Mouse (Mus musculus): Measurements from ENCODE around the gene Rrm1. TPM values are rescaled to one million over a fixed set of nuclear protein-coding genes. Genes with fewer than 3 reads are reported as not detected.

The Rrm1 gene
- polyA plus RNA-seq, 1 experiment from 2014 or later = 115 TPM

DNA sequence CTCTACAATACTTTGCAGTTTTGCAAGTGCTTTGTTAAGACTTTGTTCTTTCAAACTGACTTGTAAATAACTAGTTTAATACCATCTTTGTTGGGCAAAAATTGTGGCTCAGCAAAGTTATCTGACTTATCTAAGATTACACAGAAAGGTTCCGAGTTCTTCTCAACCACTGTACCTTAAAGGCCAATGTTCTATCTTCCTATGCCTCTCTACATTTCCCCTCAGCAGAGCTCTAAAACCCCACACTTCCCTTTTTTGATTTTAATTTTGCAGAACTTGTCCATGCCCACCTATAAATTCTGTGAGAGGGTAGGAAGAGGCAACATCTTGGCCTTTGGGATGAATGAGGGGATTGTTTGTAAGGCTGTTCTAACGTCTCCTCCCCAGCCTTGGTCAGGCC lies 7.2 kb upstream of the Rrm1 start:
- Histone ChIP-seq H3K4me1 (no peaks in the 10 kb centered on the region), H3K4me2 (replicated peaks) (no peak overlapping the region), H3K27me3 (replicated peaks) (0 out of 2 replicates have a peak, but pooled peaks cover 6% of the 10 kb centered on the region), H3K4me3 (no peak overlapping the region), H3K9ac (no peak overlapping the region), H3K27ac (no peak overlapping the region), H3K9me3 (no peaks in the 10 kb centered on the region), H3K36me3 (no peaks in the 10 kb centered on the region; the same call in 1 of the 2 replicates)
- ATAC-seq (ENCODE audit: low FRiP score, low read depth) = no peak
- 79% methylated on average over 2 of the region's 2 CpGs for WGBS

DNA sequence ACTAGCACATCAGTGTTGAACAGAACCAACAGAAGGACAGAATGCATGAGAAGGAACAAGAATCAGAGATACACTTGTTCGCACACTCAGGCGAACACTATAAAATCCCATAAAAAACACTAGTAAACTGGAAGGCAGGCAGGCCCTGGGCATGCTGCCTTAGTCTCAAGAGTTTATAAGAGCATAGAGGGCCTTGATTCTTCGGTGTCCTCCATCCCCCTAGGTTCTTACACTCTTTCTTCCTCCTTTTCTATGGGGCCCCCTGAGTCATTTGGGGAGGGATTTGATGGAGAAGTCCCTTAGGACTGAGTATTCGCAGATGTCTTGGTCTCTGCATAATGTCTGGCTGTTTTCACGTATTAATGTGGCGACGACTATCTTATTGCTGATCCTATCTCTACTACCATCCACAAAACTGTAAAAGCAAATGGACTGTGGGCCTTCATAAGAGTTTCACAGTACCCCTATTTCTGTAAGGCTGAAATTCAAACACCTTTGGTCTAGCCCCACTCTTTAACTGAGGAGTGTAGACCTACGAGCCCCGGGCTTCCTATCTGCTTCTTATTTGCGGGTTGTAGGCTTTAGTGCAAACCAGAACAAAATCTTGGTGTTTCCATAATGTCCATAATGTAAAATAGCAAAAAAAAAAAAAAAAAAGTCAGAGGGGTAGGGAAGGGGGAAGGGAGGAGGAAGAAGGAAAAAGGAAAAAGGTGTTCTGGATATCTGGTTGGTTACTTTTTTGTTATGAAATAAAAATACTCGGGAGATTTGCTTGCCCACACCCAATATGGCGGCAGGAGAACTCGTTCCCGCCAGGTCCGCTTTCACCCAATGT lies 456 bp upstream of the Rrm1 start:
- H3K27ac ChIP-seq = no peak overlapping the region

DNA sequence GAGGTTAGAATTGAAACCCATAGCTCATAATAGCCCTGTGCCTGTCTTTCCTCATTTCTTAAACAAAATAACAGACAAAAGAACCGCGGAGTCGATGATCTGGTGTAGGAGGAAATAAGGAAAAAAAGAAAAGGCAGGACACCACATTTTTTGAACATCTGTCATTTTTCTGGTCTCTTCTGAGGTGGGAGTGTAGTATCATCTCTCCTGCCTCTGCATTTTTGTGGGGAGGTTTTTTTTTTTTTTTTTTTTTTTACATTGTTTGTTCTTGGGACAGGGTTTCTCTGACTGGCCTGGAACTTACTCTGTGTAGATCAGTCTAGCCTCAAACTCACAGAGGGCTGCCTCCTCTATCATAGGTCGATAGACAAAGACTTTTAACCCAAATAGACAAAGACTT lies 937 bp downstream of the Rrm1 start:
- Histone ChIP-seq H3K9me3 (no peaks in the 10 kb centered on the region), H3K4me2 (replicated peaks) (peak overlapping the region; percentile 78), H3K4me1 (peaks cover 12% of the 10 kb centered on the region; the same call in 1 of the 2 replicates), H3K27ac (no peak overlapping the region), H3K27me3 (replicated peaks) (0 out of 2 replicates have a peak, but pooled peaks cover 6% of the 10 kb centered on the region), H3K4me3 (peak overlapping the region; percentile 89), H3K9ac (peak overlapping the region; percentile 81), H3K36me3 (peaks cover 27% of the 10 kb centered on the region)
- WGBS = 3% methylated on average over 4 of the region's 4 CpGs
- no peak for ATAC-seq (ENCODE audit: low FRiP score, low read depth)

More for the DNA sequence above, 456 bp upstream of the Rrm1 start:
- Histone ChIP-seq H3K4me1 (peaks cover 12% of the 10 kb centered on the region; the same call in 1 of the 2 replicates), H3K4me3 (peak overlapping the region; percentile 89; the same call in 1 of the 2 replicates), H3K36me3 (peaks cover 15% of the 10 kb centered on the region), H3K27me3 (replicated peaks) (0 out of 2 replicates have a peak, but pooled peaks cover 6% of the 10 kb centered on the region), H3K9me3 (no peaks in the 10 kb centered on the region), H3K9ac (no peak overlapping the region), H3K4me2 (replicated peaks) (peak overlapping the region; percentile 78)
- 54% methylated on average over 15 of the region's 15 CpGs for WGBS
- peak; percentile 1; the same call in 1 of the 2 replicates for ATAC-seq (ENCODE audit: low FRiP score, low read depth)

DNA sequence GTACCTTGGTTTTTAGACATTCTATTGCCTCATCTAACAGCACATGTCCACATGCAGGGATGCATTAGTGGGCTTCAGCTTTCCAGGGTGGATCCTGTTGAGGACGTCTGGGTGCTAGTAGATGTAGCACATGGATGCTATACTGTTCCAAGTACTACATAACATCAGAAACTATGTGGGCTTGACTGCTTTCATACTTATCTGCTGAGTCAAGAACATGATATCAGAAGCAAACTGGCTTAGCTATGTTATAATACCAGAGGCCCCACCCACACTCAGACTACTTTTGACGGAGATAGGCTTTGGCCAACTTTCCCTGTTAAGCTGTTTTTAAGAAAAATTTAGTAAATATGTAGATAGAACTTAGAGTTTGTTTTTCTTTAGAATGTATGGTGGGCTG lies 2.8 kb downstream of the Rrm1 start:
- Histone ChIP-seq H3K4me3 (no peak overlapping the region), H3K9me3 (no peaks in the 10 kb centered on the region), H3K9ac (no peak overlapping the region), H3K27ac (no peak overlapping the region), H3K4me2 (replicated peaks) (no peak overlapping the region), H3K27me3 (replicated peaks) (no peaks in the 10 kb centered on the region), H3K36me3 (peaks cover 39% of the 10 kb centered on the region), H3K4me1 (peaks cover 12% of the 10 kb centered on the region; the same call in 1 of the 2 replicates)
- no peak for ATAC-seq (ENCODE audit: low FRiP score, low read depth)
- 92% methylated on average over 2 of the region's 2 CpGs for WGBS

DNA sequence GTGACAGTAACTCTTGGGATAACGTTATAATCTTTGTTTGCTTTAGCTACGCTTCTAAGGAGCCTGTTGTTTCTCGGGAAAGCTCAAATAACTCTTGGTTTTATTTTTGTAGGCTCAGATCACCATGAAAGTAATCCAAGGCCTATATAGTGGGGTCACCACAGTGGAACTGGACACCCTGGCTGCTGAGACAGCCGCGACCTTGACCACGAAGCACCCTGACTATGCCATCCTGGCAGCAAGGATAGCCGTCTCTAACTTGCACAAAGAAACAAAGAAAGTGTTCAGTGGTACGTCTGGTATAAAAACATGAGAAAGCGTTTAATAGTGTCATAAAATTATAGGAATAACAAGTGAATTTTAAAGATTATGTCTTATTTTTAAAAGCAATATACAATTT lies 4.9 kb downstream of the Rrm1 start:
- H3K36me3 ChIP-seq = peaks cover 58% of the 10 kb centered on the region
- 93% methylated on average over 9 of the region's 9 CpGs for WGBS
- H3K27ac ChIP-seq = no peak overlapping the region
- H3K27me3 ChIP-seq (replicated peaks) = no peaks in the 10 kb centered on the region
- H3K9me3 ChIP-seq = no peaks in the 10 kb centered on the region
- no peak overlapping the region for H3K9ac ChIP-seq
- peaks cover 12% of the 10 kb centered on the region; the same call in 1 of the 2 replicates for H3K4me1 ChIP-seq
- no peak for ATAC-seq (ENCODE audit: low FRiP score, low read depth)
- no peak overlapping the region for H3K4me3 ChIP-seq
- H3K4me2 ChIP-seq (replicated peaks) = no peak overlapping the region

DNA sequence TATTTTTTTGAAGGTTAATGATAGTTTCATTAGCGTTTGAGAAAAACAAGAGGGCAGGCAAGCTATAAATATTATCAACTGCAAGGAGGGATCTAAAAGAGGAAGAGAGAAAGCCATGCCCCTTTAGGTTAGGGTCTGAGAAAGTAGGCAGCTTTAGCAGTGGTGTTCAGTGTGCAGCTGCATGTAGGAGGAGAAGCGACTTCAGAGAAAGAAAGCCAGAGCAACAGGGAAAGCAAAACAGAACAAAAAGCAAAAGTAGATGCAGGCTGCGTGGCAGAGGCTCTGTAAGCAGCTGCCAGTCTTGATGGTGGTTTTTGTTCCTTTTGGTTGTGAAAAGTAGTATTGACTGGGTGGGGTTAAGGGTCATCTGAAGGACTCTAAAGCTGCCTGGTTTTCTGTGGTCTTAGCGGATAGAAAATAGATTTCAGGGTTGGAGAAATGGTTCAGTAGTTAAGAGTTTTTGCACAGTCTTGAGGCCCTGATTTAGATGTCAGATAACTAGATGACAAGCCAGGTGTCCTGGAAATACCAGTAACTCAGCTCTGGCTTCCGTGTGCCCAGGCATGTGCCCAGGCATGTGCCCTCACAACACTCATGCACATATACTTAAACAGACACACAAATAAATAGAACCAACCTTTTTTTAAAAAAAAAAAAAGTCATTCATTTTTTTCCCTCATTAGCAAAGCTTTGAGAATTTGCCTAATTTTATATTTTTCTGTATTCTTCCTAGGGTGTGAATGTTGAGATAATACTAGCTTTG lies 17.3 kb downstream of the Rrm1 start:
- H3K4me1 ChIP-seq = no peaks in the 10 kb centered on the region
- H3K4me2 ChIP-seq (replicated peaks) = no peak overlapping the region
- no peaks in the 10 kb centered on the region for H3K9me3 ChIP-seq
- H3K4me3 ChIP-seq = no peak overlapping the region
- H3K9ac ChIP-seq = no peak overlapping the region
- peaks cover 79% of the 10 kb centered on the region for H3K36me3 ChIP-seq
- no peak overlapping the region for H3K27ac ChIP-seq
- no peak for ATAC-seq (ENCODE audit: low FRiP score, low read depth)
- 86% methylated on average over 5 of the region's 5 CpGs for WGBS
- H3K27me3 ChIP-seq (replicated peaks) = no peaks in the 10 kb centered on the region

DNA sequence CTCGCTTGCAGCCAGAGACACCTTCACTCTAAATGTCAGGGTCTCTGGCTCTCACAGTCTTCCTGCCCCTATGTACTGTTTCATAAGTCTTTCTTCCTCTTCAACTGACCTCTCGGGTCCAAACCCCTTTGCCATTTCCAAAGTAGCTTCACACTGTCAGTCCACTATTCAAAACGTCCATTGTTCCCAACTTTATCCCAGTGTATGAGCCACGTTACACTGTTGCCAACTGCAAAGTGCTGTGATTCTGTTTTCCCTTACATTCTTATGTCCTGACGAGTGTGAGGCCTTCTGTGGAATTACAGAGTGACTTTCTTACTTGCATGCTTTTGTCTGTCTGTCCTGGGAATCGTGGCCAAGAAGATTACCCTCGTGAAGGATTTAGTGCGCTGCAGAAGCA lies 26.1 kb downstream of the Rrm1 start:
- Histone ChIP-seq H3K9ac (no peak overlapping the region), H3K27ac (no peak overlapping the region), H3K4me3 (no peak overlapping the region), H3K9me3 (no peaks in the 10 kb centered on the region), H3K36me3 (peaks cover 62% of the 10 kb centered on the region), H3K4me1 (no peaks in the 10 kb centered on the region), H3K27me3 (replicated peaks) (no peaks in the 10 kb centered on the region), H3K4me2 (replicated peaks) (no peak overlapping the region)
- no peak for ATAC-seq (ENCODE audit: low FRiP score, low read depth)
- 91% methylated on average over 8 of the region's 8 CpGs for whole genome bisulfite sequencing

DNA sequence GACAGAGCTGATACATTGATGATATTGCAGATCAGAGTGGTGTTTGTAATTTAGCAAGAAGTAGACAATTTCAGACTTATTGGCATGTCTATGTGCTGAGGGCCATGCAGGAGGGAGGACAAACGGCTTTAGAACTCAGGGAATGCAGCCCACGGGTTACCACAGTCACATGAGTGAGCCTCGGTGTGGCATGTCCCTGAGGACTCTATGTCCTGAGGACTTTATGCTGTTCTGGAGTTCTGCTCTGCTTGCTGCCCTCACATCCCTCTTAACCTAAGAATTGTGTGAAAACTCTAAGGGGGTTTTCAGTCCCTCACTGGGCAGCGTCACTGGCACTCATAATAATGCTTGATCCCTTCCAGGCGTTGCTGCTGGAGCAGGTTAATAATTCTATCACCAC lies 31.2 kb downstream of the Rrm1 start:
- Histone ChIP-seq H3K4me3 (no peak overlapping the region), H3K4me1 (no peaks in the 10 kb centered on the region), H3K9ac (no peak overlapping the region), H3K4me2 (replicated peaks) (no peak overlapping the region), H3K27me3 (replicated peaks) (no peaks in the 10 kb centered on the region), H3K9me3 (no peaks in the 10 kb centered on the region), H3K27ac (no peak overlapping the region), H3K36me3 (peaks cover 17% of the 10 kb centered on the region)
- no peak for ATAC-seq (ENCODE audit: low FRiP score, low read depth)
- WGBS = 75% methylated on average over 5 of the region's 5 CpGs

DNA sequence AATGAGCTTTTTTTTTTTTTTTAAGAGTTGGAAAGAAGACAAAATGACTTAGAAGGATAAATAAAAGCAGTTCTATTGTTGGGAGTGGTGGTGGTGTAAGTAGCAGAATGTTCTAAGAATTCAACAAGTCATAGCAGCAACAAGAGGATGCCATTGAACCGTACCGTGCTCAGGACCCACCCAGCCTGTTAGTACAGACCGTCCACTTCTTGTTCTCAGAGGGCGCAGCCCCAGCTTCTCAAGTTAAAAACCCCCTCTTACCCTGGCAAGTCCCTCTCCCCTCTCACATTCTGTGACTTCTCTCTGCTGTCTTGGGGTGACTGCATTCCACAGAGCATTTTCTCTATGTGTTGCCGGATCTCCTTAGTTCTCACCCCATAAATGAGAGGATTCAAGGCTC lies 35.1 kb downstream of the Rrm1 start:
- Histone ChIP-seq H3K9me3 (no peaks in the 10 kb centered on the region), H3K27me3 (replicated peaks) (no peaks in the 10 kb centered on the region), H3K9ac (no peak overlapping the region), H3K4me1 (no peaks in the 10 kb centered on the region), H3K36me3 (no peaks in the 10 kb centered on the region), H3K27ac (no peak overlapping the region), H3K4me3 (no peak overlapping the region), H3K4me2 (replicated peaks) (no peak overlapping the region)
- no peak for ATAC-seq (ENCODE audit: low FRiP score, low read depth)
- 93% methylated on average over 5 of the region's 5 CpGs for WGBS

DNA sequence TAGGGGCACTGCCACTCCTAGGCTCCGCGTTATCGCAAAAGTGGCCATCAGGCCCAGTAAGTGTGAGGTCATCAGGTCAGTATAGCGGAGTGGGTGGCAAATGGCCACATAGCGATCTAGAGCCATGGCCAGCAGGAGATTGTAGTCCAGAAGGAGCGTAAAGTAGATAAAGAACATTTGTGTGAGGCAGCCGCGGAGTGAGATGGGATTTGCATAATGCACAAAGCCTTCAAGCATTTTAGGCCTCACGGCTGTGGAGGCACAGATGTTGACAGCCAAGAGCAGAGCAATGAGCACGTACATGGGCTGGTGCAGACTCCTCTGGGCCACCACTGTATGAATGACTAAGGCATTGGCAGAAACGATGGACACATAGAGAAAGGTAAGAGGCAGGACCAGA lies 35.9 kb downstream of the Rrm1 start:
- Histone ChIP-seq H3K27ac (no peak overlapping the region), H3K9ac (no peak overlapping the region), H3K4me2 (replicated peaks) (no peak overlapping the region), H3K4me1 (no peaks in the 10 kb centered on the region), H3K4me3 (no peak overlapping the region), H3K9me3 (no peaks in the 10 kb centered on the region), H3K36me3 (no peaks in the 10 kb centered on the region), H3K27me3 (replicated peaks) (no peaks in the 10 kb centered on the region)
- no peak for ATAC-seq (ENCODE audit: low FRiP score, low read depth)
- 81% methylated on average over 11 of the region's 11 CpGs for WGBS

DNA sequence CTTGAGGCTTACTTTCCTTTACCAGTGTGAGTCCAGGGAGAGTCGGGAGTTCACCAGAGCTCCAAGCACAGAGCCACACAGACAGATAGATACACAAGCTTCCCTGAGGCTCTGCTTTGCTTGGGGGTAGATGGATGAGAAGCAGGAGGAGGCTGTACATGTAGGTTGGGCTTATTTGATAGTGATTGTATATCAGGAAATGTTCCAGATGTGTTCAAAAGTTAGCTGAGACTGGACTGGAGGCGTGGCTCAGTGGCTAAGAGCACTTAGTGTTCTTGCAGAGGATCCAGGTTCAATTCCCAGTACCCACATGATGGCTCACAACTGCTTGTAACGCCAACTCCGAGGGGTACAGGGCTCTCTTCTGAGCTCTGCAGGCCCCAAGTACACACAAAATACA lies 36.9 kb downstream of the Rrm1 start:
- 92% methylated on average over 4 of the region's 4 CpGs for WGBS
- H3K9me3 ChIP-seq = no peaks in the 10 kb centered on the region
- H3K27me3 ChIP-seq (replicated peaks) = no peaks in the 10 kb centered on the region
- no peak for ATAC-seq (ENCODE audit: low FRiP score, low read depth)
- no peak overlapping the region for H3K4me2 ChIP-seq (replicated peaks)
- no peaks in the 10 kb centered on the region for H3K36me3 ChIP-seq
- H3K4me1 ChIP-seq = no peaks in the 10 kb centered on the region
- H3K9ac ChIP-seq = no peak overlapping the region
- no peak overlapping the region for H3K4me3 ChIP-seq
- H3K27ac ChIP-seq = no peak overlapping the region

DNA sequence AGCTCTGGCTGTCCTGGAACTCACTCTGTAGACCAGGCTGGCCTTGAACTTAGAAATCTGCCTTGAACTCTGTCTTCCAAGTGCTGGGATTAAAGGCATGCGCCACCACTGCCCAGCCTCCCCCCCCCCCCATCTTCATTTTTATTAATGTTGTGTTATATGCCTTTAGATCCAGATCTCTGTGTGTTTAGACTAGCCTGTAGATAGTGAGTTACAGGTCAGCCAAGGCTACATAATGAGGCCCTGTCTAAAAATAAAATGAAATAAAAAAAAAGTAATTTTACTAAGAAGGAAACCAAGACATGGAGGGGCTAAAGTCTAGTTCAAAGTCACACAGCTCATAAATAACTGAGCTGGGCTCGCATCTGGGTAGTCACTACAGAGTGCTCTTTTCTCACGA lies 37.4 kb downstream of the Rrm1 start:
- H3K9ac ChIP-seq = no peak overlapping the region
- no peaks in the 10 kb centered on the region for H3K9me3 ChIP-seq
- H3K4me3 ChIP-seq = no peak overlapping the region
- H3K27ac ChIP-seq = no peak overlapping the region
- no peaks in the 10 kb centered on the region for H3K4me1 ChIP-seq
- 83% methylated on average over 3 of the region's 3 CpGs for WGBS
- no peak overlapping the region for H3K4me2 ChIP-seq (replicated peaks)
- no peak for ATAC-seq (ENCODE audit: low FRiP score, low read depth)
- H3K36me3 ChIP-seq = no peaks in the 10 kb centered on the region
- no peaks in the 10 kb centered on the region for H3K27me3 ChIP-seq (replicated peaks)

Data from neural tube, embryonic 12.5 days (tissue).